In the genomic region with DNA sequence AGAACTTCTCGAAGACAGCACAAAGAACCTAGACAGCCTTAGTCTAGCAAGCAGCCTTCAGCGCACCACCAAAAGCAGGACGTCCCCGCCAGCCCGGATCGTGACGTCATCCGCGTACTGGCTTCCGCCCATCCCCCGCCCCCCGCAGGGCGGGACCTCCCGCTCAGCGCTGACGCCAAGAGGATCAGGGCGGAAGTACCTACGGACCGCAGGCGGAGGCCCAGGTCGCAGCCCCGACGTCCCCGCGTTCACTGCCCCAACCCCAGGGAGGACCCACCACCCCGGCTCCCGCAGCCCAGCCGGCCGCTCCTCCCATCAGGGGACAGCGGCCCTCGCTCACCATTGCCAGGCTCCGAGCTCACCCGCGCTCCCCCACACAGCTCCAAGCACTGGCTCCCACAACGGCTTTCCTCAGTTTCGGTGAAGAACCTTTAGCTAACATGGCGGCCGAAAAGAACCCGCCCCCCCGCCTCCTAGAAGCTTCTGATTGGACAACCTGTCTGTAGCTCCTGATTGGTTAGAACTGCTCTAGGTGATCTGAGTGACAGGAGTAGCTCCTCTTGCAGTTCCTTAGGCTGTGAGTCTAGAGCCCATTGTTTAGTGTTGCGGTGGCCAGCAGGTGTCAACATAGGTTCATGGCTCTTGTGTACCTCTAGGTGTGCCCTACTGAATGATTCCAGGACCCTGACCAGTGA, we compare ENCODE assay signal across 8 mouse cellular contexts. TPM values are rescaled to one million over a fixed set of nuclear protein-coding genes. Genes with fewer than 3 reads are reported as not detected.
A peak's percentile ranks its signal among the peaks of the same experiment; 100 is the strongest.
DNase-seq lines count a peak whose midpoint lies in the region; ATAC-seq lines count a peak whose summit lies in the region.

A gene (minus strand): TSS at position 454 of the 695 bp plus-strand sequence.

- ATAC-seq in heart, embryonic 13.5 days (ENCODE audit: extremely low read depth, insufficient number of reproducible peaks, low FRiP score, low TSS enrichment), result peak; percentile 99
- peak; percentile 98 for ATAC-seq in liver, embryonic 12.5 days
- peak; percentile 99 for ATAC-seq in stomach, embryonic 15.5 days (ENCODE audit: insufficient read depth, low FRiP score, low read depth)

- H3K36me3 ChIP-seq in heart, embryonic 13.5 days, result peaks cover 3% of the 10 kb centered on the region; the same call in 1 of the 2 replicates
- peaks cover 7% of the 10 kb centered on the region; the same call in 1 of the 2 replicates for H3K36me3 ChIP-seq in liver, embryonic 12.5 days
- no peaks in the 10 kb centered on the region for H3K36me3 ChIP-seq in stomach, embryonic 15.5 days

- peak within 1 kb of the TSS; percentile 89 for H3K4me3 ChIP-seq in brown adipose tissue, adult 24 weeks (ENCODE audit: insufficient read depth, low read depth, low read length)
- peak within 1 kb of the TSS; percentile 66 for H3K4me3 ChIP-seq in heart, embryonic 13.5 days
- H3K4me3 ChIP-seq in liver, embryonic 12.5 days, result peak within 1 kb of the TSS; percentile 74
- peak within 1 kb of the TSS; percentile 89 for H3K4me3 ChIP-seq in stomach, embryonic 15.5 days (replicated peaks)

- peak within 1 kb of the TSS; percentile 89 for H3K9ac ChIP-seq in heart, embryonic 13.5 days
- H3K9ac ChIP-seq in liver, embryonic 12.5 days, result peak within 1 kb of the TSS; percentile 83
- peak within 1 kb of the TSS; percentile 89 for H3K9ac ChIP-seq in stomach, embryonic 15.5 days

- under 1% methylated on average over 41 of the region's 41 CpGs for WGBS in heart, embryonic 13.5 days
- WGBS in liver, embryonic 12.5 days (ENCODE audit: insufficient replicate concordance), result under 1% methylated on average over 40 of the region's 41 CpGs
- under 1% methylated on average over 41 of the region's 41 CpGs for WGBS in stomach, embryonic 15.5 days

- H3K27me3 ChIP-seq in heart, embryonic 13.5 days (replicated peaks), result no peaks in the 10 kb centered on the region
- H3K27me3 ChIP-seq in liver, embryonic 12.5 days (replicated peaks), result no peaks in the 10 kb centered on the region
- H3K27me3 ChIP-seq in stomach, embryonic 15.5 days (replicated peaks), result no peaks in the 10 kb centered on the region

- peak within 1 kb of the TSS; percentile 72 for H3K4me2 ChIP-seq in heart, embryonic 13.5 days
- peak within 1 kb of the TSS; percentile 79 for H3K4me2 ChIP-seq in liver, embryonic 12.5 days
- H3K4me2 ChIP-seq in stomach, embryonic 15.5 days, result peak within 1 kb of the TSS; percentile 50

- H3K27ac ChIP-seq in brown adipose tissue, adult 24 weeks (replicated peaks; ENCODE audit: low read depth, low read length), result peak within 1 kb of the TSS; percentile 97
- H3K27ac ChIP-seq in heart, embryonic 13.5 days (replicated peaks), result peak within 1 kb of the TSS; percentile 95
- peak within 1 kb of the TSS; percentile 92 for H3K27ac ChIP-seq in liver, embryonic 12.5 days
- peak within 1 kb of the TSS; percentile 99 for H3K27ac ChIP-seq in stomach, embryonic 15.5 days

- H3K9me3 ChIP-seq in heart, embryonic 13.5 days, result no peaks in the 10 kb centered on the region
- no peaks in the 10 kb centered on the region for H3K9me3 ChIP-seq in liver, embryonic 12.5 days (replicated peaks)
- no peaks in the 10 kb centered on the region for H3K9me3 ChIP-seq in stomach, embryonic 15.5 days

- peak; percentile 99 for DNase-seq in CD4-positive, CD25-positive, alpha-beta regulatory T cell, adult 2 months (ENCODE audit: low read depth, low spot score)
- DNase-seq in fat pad, adult 2 months (ENCODE audit: extremely low read depth, low read depth, low spot score), result peak; percentile 81
- peak; percentile 99 for DNase-seq in kidney, postnatal 10 days
- peak; percentile 99 for DNase-seq in natural killer cell, adult 2 months (ENCODE audit: low spot score in 2 of 2)

- 0 out of 2 replicates have a peak, but pooled peaks cover 3% of the 10 kb centered on the region for H3K4me1 ChIP-seq in brown adipose tissue, adult 24 weeks (ENCODE audit: control insufficient read depth, insufficient read depth, insufficient read length, low read length)
- H3K4me1 ChIP-seq in heart, embryonic 13.5 days, result peaks cover 14% of the 10 kb centered on the region
- H3K4me1 ChIP-seq in liver, embryonic 12.5 days, result peaks cover 23% of the 10 kb centered on the region
- no peaks in the 10 kb centered on the region for H3K4me1 ChIP-seq in stomach, embryonic 15.5 days

RNA-seq across cellular contexts. Expression of the gene that starts here (rescaled TPM):
- polyA plus RNA-seq in brown adipose tissue, adult 24 weeks (2012; ENCODE audit: insufficient read depth, insufficient read length, missing spikeins), result 6.7 and 7.7 TPM in 2 replicates
- polyA plus RNA-seq in heart, embryonic 13.5 days (2015; fragmentation: Nextera tagmentation; extraction: Ambion mirVana), result 14.9 and 16.1 TPM in 2 replicates
- 9.6 and 9.7 TPM in 2 replicates for polyA plus RNA-seq in liver, embryonic 12.5 days (2016; fragmentation: Nextera tagmentation; extraction: Ambion mirVana)
- 19.1 and 19.2 TPM in 2 replicates for polyA plus RNA-seq in stomach, embryonic 15.5 days (2015; fragmentation: Nextera tagmentation; extraction: Ambion mirVana)

Comparison
In these comparisons a context has a peak if more than half of its experiments do, and no peak if none do; other contexts are left out.
1. Peak in every context shown above with its lines: DNase-seq, ATAC-seq, H3K4me3 ChIP-seq and H3K27ac ChIP-seq.